Mouse (Mus musculus): Measurements from ENCODE around the gene Clic1. TPM values are rescaled to one million over a fixed set of nuclear protein-coding genes. Genes with fewer than 3 reads are reported as not detected.

Gene Clic1
- polyA plus RNA-seq, 1 experiment from 2014 or later, result 524 TPM

DNA sequence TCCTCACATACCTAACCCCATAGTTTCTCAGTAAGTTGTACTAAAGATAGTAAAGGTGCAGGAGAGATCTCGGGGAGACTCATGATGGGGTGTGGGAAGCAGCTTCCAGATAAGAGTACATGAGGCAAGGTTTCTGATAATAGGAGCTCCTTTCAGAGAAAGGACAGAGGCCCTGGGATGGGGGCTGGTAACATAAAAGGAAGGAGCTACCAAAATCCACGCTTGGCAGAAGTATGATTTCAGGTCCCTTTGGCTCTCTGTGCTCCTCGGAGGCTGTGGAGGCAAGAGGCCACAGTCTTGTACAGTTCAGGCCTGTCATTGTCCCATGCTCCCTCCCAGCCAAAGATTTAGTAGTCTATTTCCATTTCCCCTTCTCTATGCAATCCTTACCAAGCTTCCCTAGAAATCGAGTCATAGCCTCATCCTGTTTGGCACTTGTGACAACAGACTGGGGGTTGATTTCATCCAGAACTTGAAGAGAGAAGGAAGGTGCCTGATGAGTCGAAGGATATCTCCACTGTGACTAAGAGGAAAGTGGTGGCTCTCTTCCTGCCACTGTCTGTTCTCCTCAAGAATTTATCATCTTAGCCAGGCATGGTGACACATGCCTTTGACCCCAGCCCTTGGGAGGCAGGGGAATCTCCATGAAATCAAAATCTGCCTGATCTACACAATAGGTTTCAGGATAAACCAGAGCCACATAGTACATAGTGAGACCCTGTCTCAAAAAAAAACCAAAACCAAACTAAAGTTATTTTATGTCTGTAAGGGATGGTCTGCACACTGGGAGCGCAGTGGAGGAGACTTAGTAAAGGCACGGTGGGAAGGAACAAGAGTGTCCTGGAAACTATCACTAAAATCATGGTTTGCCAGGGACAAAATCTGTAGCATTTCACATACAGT is 4.6 kb upstream of the Clic1 start:
- no peak for DNase-seq (ENCODE audit: low spot score)

DNA sequence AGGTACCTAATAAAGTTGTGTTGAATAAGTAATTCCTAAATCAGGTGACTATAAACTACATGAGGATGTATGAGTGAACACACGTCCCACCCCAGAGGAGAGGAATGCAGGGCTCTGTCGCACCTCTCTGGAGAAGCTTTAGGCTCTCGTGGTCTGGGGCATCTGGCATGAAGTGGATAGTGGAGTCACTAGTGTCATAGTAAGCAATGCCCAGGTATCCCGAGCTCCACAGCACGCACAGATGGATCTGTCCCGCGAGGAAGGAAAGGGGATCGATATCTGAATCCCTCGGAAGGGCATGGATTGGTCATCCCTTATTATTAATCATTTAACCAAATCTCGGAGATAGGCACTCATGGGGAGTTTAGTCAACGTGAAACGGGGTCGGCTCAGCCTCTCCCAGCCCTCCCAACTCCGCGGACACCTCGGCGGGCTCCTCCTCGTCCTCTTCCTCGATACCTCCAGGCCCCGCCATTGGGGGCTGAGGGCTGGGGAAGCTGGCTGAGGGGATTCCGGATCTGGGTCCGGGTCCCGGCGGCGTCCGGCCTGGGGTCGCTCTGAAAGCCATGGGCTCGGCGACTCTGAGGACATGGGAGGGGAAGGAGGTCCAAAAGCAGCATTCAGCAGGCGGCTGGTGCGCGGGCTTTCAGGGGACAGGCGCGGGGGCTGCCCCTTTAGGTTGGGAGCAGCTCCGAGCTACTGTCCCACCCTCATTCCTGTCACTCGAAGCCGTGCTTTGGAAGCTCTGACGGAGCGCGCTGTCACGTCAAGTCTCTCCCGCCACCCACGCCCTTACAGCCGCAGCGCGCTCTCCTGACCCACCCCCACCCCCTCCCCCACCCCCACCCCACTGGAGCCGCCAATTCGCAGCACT is 3.7 kb upstream of the Clic1 start:
- no peak for DNase-seq (ENCODE audit: low spot score)

DNA sequence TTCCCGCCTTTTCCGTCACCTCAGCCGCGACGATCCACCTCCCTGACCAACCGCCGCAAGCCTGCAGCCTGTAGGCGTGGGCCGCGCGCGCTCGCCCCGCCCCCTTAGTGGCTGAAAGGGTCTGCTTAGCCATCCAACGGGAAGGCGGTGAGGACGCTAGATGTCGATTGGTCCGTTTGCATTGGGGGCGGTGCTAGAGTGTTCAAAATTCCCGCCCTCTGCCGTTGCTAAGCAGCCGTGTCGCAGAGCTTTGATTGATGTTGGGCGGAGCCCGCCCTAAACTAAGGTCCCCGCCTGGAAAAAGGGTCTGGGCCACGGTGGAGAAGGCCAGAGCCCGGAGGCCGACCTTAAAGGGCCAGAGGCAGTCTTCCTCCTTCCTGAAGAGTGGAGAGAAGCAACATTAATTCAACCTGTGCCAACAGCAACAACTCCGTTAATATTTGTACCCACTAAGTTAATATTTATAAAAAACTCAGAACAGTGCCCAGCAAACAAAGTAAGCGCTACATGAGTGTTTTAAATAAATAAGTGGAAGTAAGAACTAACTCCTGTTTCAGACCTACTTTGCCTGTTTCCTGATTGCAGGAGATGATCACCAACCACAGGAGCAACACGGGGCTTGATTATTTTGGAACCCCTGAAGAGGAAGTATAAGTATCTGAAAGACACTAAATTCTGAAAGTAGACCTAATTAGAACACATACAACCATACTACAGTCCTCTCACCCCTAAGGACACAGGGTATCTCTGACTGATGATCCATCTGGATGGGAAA is 2.9 kb upstream of the Clic1 start, which contains the start of gene Msh5:
Gene Msh5 (minus strand): TSS at position 65 of the 775 bp plus-strand sequence.
- DNase-seq (ENCODE audit: low spot score), result peak; percentile 98

DNA sequence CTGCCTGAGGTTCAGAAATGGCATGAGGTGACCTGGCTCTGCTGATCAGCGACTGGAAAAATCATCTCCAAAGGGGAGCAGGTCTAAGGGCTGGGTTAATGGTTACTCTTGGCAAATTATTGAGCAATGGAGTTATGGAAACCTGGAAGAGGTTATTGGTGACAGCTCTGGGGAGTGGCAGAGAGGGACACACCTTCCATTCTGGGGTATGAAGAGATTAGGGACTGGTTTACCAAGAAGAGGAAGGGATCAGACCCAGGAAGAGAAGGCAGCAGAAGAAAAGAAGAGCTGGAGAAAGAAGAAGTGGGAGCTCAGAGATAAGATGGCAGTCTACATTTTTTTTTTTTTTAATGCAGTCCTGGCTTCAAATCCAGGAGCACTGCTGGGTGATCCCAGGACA is 2.1 kb upstream of the Clic1 start:
- DNase-seq (ENCODE audit: low spot score), result no peak

DNA sequence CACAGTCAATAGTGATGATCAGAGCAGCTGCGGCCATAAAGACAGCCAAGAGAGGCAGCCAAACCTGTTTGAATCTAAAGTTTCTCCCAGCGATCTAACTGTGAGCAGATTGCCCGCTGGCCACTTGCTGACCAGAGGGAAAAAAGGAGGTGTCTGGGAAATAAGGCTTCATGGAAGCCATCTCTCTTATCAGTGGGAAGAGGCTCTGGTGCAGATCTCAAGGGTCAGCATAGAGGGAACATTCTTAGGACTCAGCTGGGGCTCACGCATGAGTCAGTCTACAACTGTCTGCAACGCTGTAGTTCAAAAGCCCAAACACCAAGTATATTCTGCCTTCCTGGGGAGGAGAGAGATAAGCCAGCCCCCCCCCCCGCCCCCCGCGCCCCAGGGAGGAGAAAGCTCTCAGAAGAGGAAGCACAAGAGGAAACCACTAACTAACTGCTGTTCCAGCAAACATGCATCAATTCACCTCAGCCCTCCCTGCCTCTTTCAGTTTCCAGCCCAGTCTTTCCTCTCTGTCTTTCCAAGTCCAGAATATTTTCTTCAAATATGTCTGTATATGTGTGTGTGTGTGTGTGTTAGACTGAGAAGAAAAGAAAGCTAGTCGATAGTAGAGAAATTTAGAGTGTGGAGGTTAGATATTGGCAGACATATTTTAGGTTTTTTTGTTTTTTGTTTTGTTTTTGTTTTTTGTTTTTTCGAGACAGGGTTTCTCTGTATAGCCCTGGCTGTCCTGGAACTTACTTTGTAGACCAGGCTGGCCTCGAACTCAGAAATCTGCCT is 1.4 kb upstream of the Clic1 start:
- DNase-seq (ENCODE audit: low spot score), result peak; percentile 70

DNA sequence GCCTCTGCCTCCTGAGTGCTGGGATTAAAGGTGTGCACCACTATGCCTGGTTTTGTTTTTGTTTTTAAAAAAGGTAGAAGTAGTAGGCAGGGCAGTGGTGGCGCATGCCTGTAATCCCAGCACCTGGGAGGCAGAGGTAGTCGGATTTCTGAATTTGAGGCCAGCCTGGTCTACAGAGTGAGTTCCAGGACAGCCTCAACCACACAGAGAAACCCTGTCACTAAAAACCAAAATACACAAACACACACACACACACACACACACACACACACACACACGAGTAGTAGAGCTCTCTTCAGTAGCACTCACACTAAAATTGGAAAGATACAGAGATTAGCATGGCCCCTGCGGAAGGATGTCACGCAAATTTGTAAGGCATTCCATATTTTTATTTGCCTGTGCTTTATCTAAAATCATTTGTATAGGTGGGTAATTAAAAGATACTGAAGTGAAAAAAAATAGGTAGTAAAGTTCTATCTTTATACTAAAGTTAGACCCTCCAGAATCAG is 780 bp upstream of the Clic1 start:
- DNase-seq (ENCODE audit: low spot score), result no peak

DNA sequence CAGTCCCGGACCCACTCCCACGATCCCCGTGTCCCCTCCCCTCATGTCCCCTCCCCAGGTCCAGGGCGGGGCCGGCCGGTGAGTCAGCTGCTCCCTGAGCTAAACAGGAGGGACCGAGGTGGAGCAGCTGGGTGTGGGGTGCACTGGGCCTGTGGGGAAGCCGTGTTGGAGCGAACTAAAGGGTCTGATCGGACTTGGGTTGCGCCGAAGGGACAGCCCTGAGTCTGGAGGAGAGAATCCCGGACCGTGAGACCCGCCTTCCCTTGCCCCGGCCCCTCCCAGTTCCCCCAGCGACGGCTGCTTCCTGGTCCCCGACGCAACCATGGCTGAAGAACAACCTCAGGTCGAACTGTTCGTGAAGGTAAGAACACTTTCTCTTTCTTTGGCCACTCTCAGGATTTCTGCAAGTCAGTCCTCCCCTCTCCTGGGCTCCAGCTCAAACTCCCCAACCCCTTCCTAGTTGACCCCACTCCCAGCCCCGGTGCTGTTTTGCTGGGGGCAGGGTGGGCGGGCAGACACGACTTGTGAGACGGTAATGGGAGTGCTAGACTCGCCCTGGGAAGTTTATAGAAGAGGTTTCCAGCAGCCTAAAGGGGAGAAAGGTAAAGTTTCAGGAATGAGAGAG is 472 bp downstream of the Clic1 start:
- peak; percentile 63 for DNase-seq (ENCODE audit: low spot score)

DNA sequence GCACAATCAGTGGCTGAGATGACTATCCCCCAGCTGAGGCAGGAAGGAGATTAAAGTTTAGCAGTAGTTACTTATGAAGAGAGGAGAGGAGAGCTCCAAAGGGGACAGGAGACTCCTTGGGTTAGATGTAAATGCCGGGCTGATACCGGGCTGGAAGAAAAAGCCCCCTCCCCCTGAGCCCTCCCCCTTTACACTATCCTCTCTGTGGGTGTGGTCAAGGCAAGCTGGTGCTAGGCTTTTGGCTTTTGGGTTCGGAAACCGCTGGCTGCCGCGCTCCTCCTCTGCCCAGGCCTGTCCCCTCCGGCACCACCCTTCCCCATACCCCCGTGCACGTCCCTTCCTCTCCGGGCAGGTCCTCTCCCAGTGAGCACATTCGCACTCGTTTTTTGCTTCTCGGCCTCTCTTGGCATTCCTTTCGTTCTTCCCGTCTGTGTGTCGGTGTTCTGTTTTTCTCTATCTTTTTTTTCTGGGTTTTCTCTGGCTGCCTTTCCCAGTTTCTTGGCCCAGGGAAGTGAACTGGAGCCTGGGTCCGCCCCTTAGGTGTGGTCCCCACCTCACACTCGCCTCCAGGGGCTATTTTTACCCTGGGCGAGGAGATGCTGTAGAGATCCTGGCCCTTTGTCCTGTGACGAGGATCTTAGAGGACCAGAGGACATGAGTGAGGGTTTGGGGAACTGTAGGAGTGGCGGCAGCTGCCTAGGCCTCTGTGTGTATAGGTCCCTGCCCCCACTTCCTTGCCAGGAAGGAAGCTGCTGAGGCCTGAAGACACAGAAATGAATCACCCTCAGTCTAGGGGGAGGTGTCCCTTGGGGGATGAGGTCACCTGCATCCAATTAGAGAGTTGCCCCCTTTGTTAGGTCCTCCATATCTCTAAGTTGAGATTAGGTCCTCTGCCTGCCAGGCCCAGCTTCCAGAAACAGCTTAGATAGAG is 1.7 kb downstream of the Clic1 start:
- peak; percentile 81 for DNase-seq (ENCODE audit: low spot score)

DNA sequence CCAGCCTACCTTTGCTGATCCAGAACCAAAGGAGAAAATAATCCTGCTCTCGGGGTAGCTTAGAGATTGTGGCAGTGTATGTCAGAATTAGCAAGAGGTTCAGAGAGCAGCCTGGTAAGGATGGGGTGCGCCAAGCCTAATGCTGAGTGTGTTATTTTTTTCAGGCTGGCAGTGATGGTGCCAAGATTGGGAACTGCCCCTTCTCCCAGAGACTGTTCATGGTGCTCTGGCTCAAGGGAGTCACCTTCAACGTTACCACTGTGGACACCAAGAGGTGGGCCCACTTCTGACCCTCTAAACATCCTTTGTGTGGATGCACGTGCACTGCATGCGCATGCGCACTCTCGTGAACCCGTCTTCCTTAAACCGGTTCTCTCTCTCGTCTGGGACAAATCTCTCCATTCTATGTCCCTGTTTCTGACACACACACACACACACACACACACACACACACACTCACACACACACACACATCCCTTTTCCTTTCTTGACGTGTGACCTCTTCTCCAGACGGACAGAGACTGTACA is 2.6 kb downstream of the Clic1 start:
- DNase-seq (ENCODE audit: low spot score), result no peak

DNA sequence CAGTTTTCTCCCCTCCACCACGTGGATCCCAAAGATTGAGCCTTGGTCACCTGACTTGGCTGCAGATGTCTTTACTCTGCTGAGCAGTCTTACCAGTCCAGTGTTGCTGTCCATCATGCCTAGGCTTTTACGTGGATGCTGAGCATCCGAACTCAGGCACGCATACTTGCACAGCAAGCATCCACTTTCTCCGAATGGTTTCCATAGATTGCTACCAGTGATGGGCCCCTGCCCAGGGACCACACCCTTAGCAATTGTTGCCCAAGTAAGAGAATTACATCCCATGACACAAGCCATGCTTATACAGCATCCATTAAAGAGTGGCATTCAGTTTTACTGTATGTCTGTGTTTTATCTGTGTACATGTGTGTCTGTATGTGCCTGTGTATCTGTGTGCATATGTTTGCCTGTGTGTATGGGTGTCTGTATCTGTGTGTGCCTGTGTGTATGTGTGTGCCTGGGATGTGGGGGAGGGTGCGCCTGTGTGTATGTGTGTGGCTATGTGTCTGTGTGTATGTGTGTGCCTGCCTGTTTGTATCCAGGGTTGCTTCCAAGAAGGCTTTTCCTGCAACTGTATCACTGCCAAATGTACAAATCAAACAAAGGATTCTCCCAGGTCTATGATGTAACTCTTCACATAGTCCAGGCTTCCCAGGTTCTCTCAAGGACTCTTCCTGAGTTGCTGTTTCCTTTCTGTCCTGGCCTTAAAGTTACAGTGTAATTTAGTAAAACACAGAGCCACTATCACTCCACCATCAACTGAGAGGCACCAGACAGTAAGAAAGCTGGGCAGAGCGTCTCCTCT is 6.1 kb downstream of the Clic1 start:
- no peak for DNase-seq (ENCODE audit: low spot score)

DNA sequence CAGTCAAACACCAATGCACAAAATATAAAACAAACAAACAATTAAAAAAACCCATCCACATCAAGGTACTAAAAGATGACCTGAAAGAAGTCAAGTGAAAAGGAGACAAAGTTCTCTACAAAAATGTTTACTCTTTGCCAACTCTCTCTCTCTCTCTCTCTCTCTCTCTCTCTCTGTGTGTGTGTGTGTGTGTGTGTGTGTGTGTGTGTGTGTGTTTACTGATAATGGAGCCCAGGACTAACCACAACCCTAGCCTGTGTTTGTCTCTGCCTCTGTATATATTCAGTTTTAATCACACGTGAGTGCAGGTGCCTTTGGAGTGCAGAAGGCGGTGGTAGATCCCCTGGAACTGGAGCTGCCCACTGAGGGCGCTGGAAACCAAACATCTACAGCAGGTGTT is 7.3 kb downstream of the Clic1 start:
- no peak for DNase-seq (ENCODE audit: low spot score)

DNA sequence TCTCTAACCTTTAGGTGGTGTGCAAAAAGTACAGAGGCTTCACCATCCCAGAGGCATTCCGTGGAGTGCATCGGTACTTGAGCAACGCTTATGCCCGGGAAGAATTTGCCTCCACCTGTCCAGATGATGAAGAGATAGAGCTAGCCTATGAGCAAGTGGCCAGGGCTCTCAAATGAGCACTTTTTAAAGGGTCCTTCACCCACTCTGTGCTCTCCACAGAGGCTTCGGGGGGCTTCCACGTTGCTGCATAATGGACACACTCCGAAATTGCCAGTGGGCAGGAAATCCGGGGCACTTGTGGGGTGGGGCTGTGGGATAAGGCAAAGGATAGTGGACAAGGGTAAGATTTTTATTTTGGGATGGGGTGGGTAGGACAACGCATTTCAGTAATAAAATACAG is 8.6 kb downstream of the Clic1 start:
- DNase-seq (ENCODE audit: low spot score), result no peak

DNA sequence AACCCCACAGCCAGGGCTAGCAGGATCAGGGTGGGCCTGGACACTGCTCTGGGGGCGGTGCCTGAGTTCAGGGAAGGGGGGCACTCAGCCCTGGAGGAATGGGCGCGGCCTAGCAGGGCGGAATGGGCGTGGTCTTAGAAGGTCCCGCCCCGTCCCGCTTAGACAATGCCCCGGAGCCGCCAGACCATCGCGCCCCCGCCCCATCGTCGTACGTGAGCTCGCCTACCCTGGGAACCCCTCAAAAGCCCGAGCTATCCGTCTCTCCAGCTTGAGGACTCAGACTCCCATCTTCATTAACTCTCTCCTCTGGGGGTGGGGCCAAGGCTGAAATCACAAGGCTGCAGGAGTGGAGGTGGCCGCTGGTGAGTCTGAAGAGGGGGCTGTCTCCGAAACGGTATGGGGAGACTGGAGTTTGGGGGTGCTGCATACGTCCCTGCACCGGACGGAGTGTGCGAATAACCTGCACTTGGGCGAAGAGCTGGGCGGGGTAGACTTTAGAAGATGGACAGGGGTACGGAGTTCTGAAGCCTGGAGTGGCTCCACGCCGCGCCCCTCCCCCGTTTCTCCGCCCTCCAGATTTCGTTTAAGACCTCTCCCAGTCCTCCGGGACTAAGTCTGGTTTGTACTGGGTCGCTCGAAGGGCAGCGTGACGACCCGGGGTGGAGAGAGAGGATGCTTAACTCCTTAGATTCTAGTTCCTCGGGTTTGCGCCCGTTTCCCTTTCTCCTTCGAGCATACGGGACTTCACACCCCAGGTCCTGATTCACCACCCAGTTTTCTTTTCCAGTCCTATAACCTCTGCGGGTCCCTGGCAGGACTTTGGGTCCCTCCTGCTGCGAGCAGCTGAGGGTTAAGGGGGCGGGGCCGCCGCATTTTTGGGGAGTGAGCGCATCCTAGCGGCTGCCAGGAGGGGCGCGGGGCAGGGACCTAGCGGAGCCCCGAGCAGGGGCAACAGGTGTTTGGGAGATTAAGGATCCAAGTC is 9.4 kb downstream of the Clic1 start, which contains the start of gene Ddah2:
Gene Ddah2 (plus strand): TSS at position 125 of the 982 bp plus-strand sequence.
- DNase-seq (ENCODE audit: low spot score), result peak; percentile 87

DNA sequence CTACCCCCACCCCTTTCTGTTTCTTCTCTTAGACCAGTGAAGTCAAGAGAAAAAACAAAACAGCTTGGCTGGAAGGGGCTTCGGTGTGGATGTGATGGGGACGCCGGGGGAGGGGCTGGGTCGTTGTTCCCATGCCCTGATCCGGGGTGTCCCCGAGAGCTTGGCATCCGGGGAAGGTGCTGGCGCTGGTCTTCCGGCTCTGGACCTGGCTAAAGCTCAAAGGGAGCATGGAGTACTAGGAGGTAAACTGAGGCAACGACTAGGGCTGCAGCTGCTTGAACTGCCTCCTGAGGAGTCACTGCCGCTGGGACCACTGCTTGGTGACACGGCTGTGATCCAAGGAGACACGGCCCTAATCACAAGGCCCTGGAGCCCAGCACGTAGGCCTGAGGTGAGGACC is 10.3 kb downstream of the Clic1 start:
- DNase-seq (ENCODE audit: low spot score), result no peak

DNA sequence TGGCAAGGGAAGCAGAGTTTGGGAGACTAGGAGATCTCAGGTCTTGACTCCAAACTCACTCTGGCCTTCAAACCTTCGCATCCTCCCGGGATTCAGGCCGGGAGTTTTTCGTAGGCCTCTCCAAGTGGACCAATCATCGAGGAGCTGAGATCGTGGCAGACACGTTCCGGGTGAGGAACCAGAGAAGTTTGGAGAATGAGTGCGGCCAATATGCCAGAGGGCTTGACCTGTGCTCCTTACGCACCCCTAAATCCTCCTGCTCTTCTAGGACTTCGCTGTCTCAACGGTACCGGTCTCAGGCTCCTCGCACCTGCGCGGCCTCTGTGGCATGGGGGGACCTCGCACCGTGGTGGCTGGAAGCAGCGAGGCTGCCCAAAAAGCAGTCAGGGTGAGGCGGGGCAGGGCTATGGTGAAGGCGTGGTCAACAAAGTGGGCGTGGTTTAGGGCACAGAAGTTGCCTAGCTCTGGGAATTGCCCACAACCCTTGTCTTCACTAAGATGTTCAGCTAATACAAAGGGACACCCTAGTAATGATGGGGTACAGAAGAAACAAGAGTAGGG is 11.1 kb downstream of the Clic1 start:
- no peak for DNase-seq (ENCODE audit: low spot score)

DNA sequence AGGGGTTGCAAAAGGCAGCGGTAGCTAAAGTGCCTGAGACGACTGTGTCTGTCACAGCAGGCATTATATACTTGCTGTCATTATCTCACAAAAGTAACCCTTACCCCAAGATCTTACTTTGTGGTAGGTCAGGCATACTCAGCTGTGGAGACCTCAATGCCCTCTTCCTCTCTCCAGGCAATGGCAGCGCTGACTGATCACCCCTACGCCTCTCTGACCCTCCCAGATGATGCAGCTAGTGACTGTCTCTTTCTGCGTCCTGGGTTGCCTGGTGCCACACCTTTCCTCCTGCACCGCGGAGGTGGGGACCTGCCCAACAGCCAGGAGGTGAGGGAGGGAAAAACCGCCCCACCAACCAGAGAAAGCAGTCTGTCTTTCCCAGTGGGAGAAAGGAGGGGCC is 11.5 kb downstream of the Clic1 start:
- DNase-seq (ENCODE audit: low spot score), result no peak

Measured in thymus, postnatal 0 days (tissue).